Mouse (Mus musculus) kidney, adult 9 months (tissue): ENCODE data around the gene Cblc.

ENCODE experiments used
- DNase-seq: peaks from one replicate; pipeline ENCODE4 v3.0.0; 2022

The Cblc gene

GRCm38 (mm10) chr7:19749389-19750216, 47.0 kb downstream of the Cblc start:
- DNase-seq, result peak; percentile 100

GRCm38 (mm10) chr7:19748219-19749195, 48.1 kb downstream of the Cblc start:
- peak; percentile 59 for DNase-seq

- peak; percentile 69 for DNase-seq
These were observed 49.0 kb downstream of the Cblc start for GRCm38 (mm10) chr7:19747420-19748218.

- DNase-seq, result no peak
These were observed 50.0 kb downstream of the Cblc start for GRCm38 (mm10) chr7:19746426-19747201.

DNA sequence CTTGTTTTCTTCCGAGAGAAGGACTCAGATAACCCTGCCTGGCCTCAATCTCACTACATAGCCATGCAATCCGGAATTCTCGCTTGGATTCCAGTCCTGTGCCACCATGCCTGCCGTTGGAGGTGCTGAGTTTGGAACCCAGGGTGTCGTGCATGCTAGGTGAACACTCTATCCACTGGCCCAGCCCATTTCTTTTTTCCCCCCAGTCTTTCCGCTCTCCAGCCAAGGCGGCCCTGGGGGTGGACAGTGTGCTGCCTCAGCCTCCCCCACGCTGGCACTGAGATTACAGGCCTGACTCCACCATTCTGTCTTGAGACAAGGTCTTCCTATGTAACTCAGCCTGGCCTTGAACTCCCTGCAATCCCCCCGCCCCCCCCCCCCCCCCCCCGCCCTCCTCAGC, 50.6 kb downstream of the Cblc start:
- DNase-seq, result no peak

DNA sequence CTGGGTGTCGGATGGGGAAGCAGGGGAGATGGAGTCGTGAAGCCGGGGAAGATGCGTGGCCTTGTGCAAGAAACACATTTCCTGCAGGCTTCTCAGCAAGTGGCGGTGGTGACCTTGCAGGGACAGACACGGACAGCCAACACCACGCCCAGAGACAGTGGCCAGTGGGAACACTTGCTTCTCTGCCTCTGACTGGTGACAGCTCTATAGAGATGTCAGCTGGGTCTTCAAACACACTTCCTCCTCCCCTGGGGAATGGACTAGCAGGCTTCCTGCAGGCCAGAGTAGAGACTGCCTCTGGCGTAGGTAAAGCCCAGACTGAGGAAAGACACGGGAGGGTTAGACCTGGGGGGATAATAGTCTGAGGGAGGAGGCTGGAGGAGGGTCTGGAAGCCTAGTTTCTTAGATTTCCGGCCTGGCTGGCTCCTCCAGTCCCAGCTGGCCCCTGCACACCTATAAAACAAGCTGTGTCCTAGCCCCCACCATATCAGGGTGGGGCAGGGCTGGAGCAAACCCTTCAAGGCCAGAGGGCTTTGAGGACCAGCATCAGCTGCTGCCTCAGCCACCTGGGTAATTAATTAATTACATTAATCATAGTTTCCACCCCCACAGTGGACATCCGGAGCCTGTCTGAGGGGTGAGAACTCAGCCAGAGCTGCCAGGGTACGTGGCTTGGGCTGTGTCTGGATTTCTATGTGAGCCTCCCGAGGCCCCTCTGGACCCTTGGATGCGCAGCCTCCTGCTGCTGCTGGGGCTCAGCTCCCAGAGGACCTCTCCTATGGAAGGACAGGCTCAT, 51.8 kb downstream of the Cblc start:
- DNase-seq, result peak; percentile 74

DNA sequence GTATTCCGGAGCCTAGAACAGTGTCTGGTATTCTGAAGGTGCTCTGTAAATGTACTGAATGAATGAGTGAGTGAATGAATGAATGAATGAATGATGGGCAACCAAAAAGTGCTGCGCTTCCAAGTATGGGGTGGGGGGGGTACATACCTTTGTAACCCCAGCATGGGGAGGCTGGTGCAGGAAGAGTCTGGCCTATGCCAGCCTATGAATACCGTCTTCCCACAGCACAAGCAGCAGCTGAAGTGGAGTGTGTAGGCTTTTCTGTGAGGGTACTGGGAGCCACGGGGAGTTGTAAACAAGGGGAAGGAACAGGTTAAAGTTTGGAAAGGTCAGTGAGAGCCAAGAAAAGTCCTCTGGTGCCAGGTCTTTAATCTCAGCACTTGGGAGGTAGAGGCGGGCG, 52.8 kb downstream of the Cblc start:
- DNase-seq, result no peak

GRCm38 (mm10) chr7:19742468-19742867, 54.1 kb downstream of the Cblc start:
- no peak for DNase-seq

DNA sequence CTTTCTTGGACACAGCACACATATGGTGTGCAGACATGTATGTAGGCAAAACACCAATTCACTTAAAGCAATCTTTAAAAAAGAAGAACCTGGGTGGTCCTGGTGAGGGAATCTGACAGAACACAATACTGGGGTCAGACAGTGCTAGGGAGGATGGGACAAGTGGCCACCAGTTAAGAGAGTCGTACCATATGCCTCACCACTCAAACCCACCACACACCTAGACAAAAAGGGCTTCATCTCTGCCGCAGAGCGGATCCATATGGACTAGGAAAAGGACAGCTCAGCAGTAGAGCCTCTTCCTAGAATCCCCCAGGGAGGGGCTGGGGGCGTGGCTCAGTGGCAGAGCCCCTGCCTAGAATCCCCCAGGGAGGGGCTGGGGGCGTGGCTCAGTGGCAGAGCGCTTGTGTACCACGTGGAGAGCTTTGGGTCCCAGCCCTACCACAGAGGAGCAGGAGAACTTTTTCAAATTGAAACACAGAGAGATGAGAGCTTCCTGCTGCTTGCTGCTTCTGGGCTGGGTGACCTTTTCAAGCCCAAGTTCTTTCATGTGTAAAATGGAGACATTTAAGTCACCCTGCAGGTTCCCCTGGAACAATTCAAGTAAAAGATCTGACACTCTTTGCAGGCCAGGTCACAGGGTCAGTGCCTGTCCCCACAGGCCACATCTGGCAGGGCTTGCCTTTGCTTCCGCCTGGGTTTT, 55.1 kb downstream of the Cblc start:
- no peak for DNase-seq

DNA sequence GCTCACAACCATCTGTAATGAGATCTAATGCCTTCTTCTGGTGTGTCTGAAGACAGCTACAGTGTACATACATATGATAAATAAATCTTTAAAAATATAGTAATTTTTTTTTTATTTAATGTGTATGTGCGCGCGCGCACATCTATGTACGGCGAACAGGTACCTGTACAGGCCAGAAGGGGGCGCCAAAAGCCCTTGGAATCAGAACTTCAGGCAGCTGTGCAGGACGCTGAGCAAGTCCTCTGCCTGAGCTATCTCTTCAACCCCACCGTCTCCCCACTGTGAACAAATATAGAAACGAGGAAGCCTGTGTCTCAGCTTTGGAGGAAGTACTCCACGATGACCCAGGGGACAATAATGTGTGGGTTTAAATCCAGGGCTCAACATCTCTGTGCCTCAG, 56.3 kb downstream of the Cblc start:
- DNase-seq, result no peak

GRCm38 (mm10) chr7:19738771-19739170, 57.8 kb downstream of the Cblc start:
- no peak for DNase-seq

- no peak for DNase-seq
These were observed 60.1 kb downstream of the Cblc start for GRCm38 (mm10) chr7:19736389-19737057.

DNA sequence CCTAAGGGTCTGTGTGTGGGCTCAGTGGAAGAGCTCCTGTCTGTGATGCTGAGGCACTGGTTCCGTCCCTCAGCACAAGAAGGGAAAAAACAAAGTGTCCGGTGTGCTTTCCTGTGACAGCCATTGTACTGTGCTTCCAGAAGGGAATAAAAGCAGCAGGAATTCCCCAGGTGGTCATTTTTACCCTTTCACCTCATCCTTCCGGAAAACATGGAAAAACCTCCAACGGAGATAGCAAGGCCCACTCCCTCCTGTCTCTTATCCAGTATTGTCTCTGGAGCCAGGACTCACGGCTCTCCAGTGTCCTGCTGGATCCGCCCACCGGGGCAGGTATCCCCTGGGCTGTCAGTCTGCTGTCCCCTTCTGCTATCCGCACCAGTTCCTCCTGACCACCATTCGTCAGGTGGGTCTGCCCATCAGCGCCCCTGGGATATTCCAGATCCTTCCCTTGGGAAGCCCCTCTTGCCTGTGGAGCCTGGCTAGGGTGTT, 62.4 kb downstream of the Cblc start:
- no peak for DNase-seq
